Mouse (Mus musculus) retina, embryonic 14.5 days (tissue): Measurements from ENCODE around the gene Rela.
A peak's percentile ranks its signal among the peaks of the same experiment; 100 is the strongest.
"Not testable (repeated sequence)": the region's sequence is repeated elsewhere in the genome, so short reads cannot be mapped to it uniquely, and the experiment has no call there.

Source experiments
- DNase-seq: peaks from one replicate; pipeline ENCODE4 v3.0.0-alpha.2; 2015; ENCODE audit warnings: low spot score

Gene Rela

GRCm38 (mm10) chr19:5666386-5666785, 29.1 kb downstream of the Rela start:
- DNase-seq: no peak

- no peak for DNase-seq
These were observed 31.1 kb downstream of the Rela start for GRCm38 (mm10) chr19:5668372-5668771.

- no peak for DNase-seq
These were observed 43.1 kb downstream of the Rela start for GRCm38 (mm10) chr19:5680432-5680831.

- no peak for DNase-seq
These were observed 47.0 kb downstream of the Rela start for GRCm38 (mm10) chr19:5684236-5684635.

GRCm38 (mm10) chr19:5684985-5685384, 47.7 kb downstream of the Rela start:
- no peak for DNase-seq

GRCm38 (mm10) chr19:5685431-5685830, 48.1 kb downstream of the Rela start:
- no peak for DNase-seq

- no peak for DNase-seq
These were observed 48.6 kb downstream of the Rela start for GRCm38 (mm10) chr19:5685861-5686260.

GRCm38 (mm10) chr19:5686437-5686836, 49.2 kb downstream of the Rela start:
- no peak for DNase-seq

GRCm38 (mm10) chr19:5686954-5687353, 49.7 kb downstream of the Rela start:
- not testable (repeated sequence) for DNase-seq

- peak; percentile 11 for DNase-seq
These were observed 50.5 kb downstream of the Rela start for GRCm38 (mm10) chr19:5687738-5688137.

- peak; percentile 97 for DNase-seq
These were observed 51.2 kb downstream of the Rela start, which contains the start of the genes Map3k11 and Pcnx3 for GRCm38 (mm10) chr19:5688200-5689087. Gene Map3k11 (plus strand): TSS chr19:5688742. Gene Pcnx3 (minus strand): TSS chr19:5688908.

GRCm38 (mm10) chr19:5689088-5689428, 51.8 kb downstream of the Rela start:
- DNase-seq: no peak

- peak; percentile 71 for DNase-seq
These were observed 52.5 kb downstream of the Rela start for GRCm38 (mm10) chr19:5689565-5690342.

GRCm38 (mm10) chr19:5690343-5690735, 53.1 kb downstream of the Rela start:
- DNase-seq: no peak

GRCm38 (mm10) chr19:5691601-5692000, 54.3 kb downstream of the Rela start:
- DNase-seq: no peak

GRCm38 (mm10) chr19:5692086-5692912, 55.0 kb downstream of the Rela start:
- no peak for DNase-seq

- no peak for DNase-seq
These were observed 55.7 kb downstream of the Rela start for GRCm38 (mm10) chr19:5692913-5693396.

- no peak for DNase-seq
These were observed 56.5 kb downstream of the Rela start for GRCm38 (mm10) chr19:5693801-5694200.

- DNase-seq: peak; percentile 57
These were observed 58.7 kb downstream of the Rela start for GRCm38 (mm10) chr19:5695849-5696462.
